Mouse (Mus musculus): ENCODE measurements around the gene Zfp277.

DNA sequence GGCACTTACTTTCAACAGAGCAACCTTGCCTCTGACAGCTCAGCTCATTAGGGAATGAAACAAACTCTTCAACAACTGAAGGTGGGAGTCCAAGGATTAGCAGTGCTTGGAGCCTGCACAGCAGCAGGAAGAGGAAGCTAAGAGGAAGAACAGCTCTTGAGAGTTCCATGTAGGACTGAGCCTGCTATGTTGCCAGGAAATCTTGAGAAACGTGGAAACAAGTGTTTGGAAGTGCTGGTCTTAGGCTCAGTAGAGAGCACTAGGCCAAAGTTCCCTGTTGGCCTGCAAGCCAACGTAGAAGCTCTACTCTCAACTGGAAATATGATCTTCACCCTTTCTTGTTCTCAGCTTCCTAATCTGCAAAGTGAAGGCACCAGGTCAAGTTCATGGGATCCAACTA lies 177.4 kb downstream of the Zfp277 start:
- TF ChIP-seq CTCF (IDR thresholded peaks at IDR 0.05; ENCODE audit: low read depth) (no peak), EP300 (IDR thresholded peaks at IDR 0.05; ENCODE audit: low read depth) (no peak)

Data from liver, postnatal 0 days (tissue).